In genomic region chr7:135084069-135084468, GRCm38 (mm10) we compare ENCODE assay signal across 25 mouse cellular contexts.
DNase-seq lines count a peak whose midpoint lies in the region; ATAC-seq and TF ChIP-seq lines count a peak whose summit lies in the region.
"Had no signal": no experiment of that assay in that cellular context is flagged by ENCODE, and none has a peak within 500 bp of the region (broad histone marks: within the 10 kb centered on the region; RNA-seq: fewer than 3 reads in every experiment).

No protein-coding gene starts in this region.

- no peaks in the 10 kb centered on the region for H3K9me3 ChIP-seq in heart, embryonic 12.5 days (replicated peaks)
- H3K9me3 ChIP-seq: hindbrain, embryonic 12.5 days; liver, embryonic 12.5 days had no signal

- H3K4me3 ChIP-seq in cerebellum, adult 2 months (replicated peaks; ENCODE audit: insufficient read depth, low read depth, low read length), result no peak overlapping the region
- no peak overlapping the region for H3K4me3 ChIP-seq in heart, embryonic 12.5 days
- H3K4me3 ChIP-seq: erythroblast, embryonic 14.5 days; hindbrain, embryonic 12.5 days; liver, embryonic 12.5 days had no signal

- intact Hi-C loops in heart, postnatal 14 days (cut with DNase I), result no loop called here
- intact Hi-C loops in left cerebral cortex, postnatal 14 days (cut with DNase I), result no loop called here

- no peak for TF ChIP-seq POLR2A in cerebellum, adult 2 months (IDR thresholded peaks at IDR 0.05; ENCODE audit: borderline replicate concordance, insufficient read depth, low read length)

- H3K27ac ChIP-seq in cerebellum, adult 2 months (ENCODE audit: insufficient read depth, low read length), result no peak overlapping the region
- peak overlapping the region; percentile 45 for H3K27ac ChIP-seq in heart, embryonic 12.5 days (ENCODE audit: poor library complexity, severe bottlenecking)
- H3K27ac ChIP-seq: hindbrain, embryonic 12.5 days; kidney, postnatal 0 days; liver, embryonic 12.5 days had no signal

- WGBS in cerebellum, adult 2 months, result 23% methylated on average over 7 of the region's 7 CpGs
- 29% methylated on average over 7 of the region's 7 CpGs for WGBS in heart, embryonic 12.5 days

- TF ChIP-seq CTCF in cerebellum, adult 2 months (IDR thresholded peaks at IDR 0.05; ENCODE audit: borderline replicate concordance, insufficient read depth, low read depth, low read length), result no peak

- H3K4me2 ChIP-seq in heart, embryonic 12.5 days, result peak overlapping the region; percentile 26; the same call in 1 of the 2 replicates
- H3K4me2 ChIP-seq: hindbrain, embryonic 12.5 days; liver, embryonic 12.5 days; midbrain, embryonic 11.5 days had no signal

- ATAC-seq in heart, embryonic 12.5 days (ENCODE audit: insufficient number of reproducible peaks, low FRiP score), result no peak
- ATAC-seq: forebrain, embryonic 16.5 days; intestine, embryonic 16.5 days; liver, embryonic 12.5 days; liver, postnatal 0 days; midbrain, embryonic 16.5 days had no signal

- H3K27me3 ChIP-seq in cerebellum, adult 2 months (ENCODE audit: control insufficient read depth, insufficient read depth, low read length), result no peaks in the 10 kb centered on the region; the same call in 1 of the 2 replicates
- H3K27me3 ChIP-seq in heart, embryonic 12.5 days (replicated peaks), result no peaks in the 10 kb centered on the region
- H3K27me3 ChIP-seq: hindbrain, embryonic 12.5 days; liver, embryonic 12.5 days had no signal

- DNase-seq in cerebellum, adult 2 months, result peak; percentile 29 to 33
- no peak for DNase-seq in cerebellum, adult 11 months
- no peak for DNase-seq in heart, postnatal 14 days
- peak; percentile 14 to 18 for DNase-seq in left cerebral cortex, postnatal 14 days (ENCODE audit: low spot score in 2 of 2)
- no peak for DNase-seq in left cerebral cortex, adult 8-10 months (ENCODE audit: low spot score in 2 of 2)
- DNase-seq in cerebellum, postnatal 10 days, result peak; percentile 28 to 39
- DNase-seq in ovary, adult 18-20 months (ENCODE audit: low spot score), result no peak
- DNase-seq: adrenal gland, postnatal 25 days; gastrocnemius, postnatal 25 days; heart, adult 11 months; kidney, postnatal 4 days; liver, postnatal 0 days; lung, postnatal 36 days; right cerebral cortex, adult 18-20 months; thymus, adult 2 months; thymus, postnatal 4 days had no signal

- H3K9ac ChIP-seq in heart, embryonic 12.5 days, result no peak overlapping the region
- H3K9ac ChIP-seq: hindbrain, embryonic 12.5 days; liver, embryonic 12.5 days; liver, postnatal 0 days had no signal

- peaks cover 17% of the 10 kb centered on the region for H3K4me1 ChIP-seq in cerebellum, adult 2 months (ENCODE audit: control insufficient read depth, insufficient read depth, low read length)
- H3K4me1 ChIP-seq in heart, embryonic 12.5 days (replicated peaks), result peaks cover 28% of the 10 kb centered on the region
- H3K4me1 ChIP-seq: hindbrain, embryonic 12.5 days; liver, embryonic 12.5 days had no signal

- 0 out of 2 replicates have a peak, but pooled peaks cover 11% of the 10 kb centered on the region for H3K36me3 ChIP-seq in heart, embryonic 12.5 days
- H3K36me3 ChIP-seq: liver, embryonic 12.5 days had no signal

Comparison
In these comparisons a context has a peak if more than half of its experiments do, and no peak if none do; other contexts are left out.
1. DNase-seq: peak in cerebellum, adult 2 months (2 of 2), left cerebral cortex, postnatal 14 days (2 of 2) and cerebellum, postnatal 10 days (2 of 2); none in cerebellum, adult 11 months (single experiment), heart, postnatal 14 days (0 of 2), left cerebral cortex, adult 8-10 months (0 of 2) and ovary, adult 18-20 months (single experiment).